Mouse (Mus musculus) neural tube, embryonic 11.5 days (tissue): ENCODE data around the gene Ccn1. TPM values are rescaled to one million over a fixed set of nuclear protein-coding genes. Genes with fewer than 3 reads are reported as not detected.

Experiments used
- ATAC-seq: fragments of 200-750 bp; cut with Nextera tagmentation; 2 replicates; pipeline ENCODE4 v1.8.0; 2017; ENCODE audit warnings: moderate number of reproducible peaks, mild to moderate bottlenecking, moderate TSS enrichment, moderate library complexity; ENCODE audit not compliant: insufficient read depth, low FRiP score, low TSS enrichment
- DNase-seq: peaks from one replicate; pipeline ENCODE4 v3.0.0-alpha.2; 2015; ENCODE audit warnings: low spot score
- H3K27ac ChIP-seq: fragments of 300-500 bp; sonication (generic); 2 replicates; pipeline ENCODE4 v1.5.1; 2014; ENCODE audit warnings: low read depth, mild to moderate bottlenecking, low read length
- H3K27me3 ChIP-seq: fragments of 300-500 bp; sonication (generic); 2 replicates; pipeline ENCODE4 v1.6.1; 2014; ENCODE audit warnings: mild to moderate bottlenecking, low read length, mixed read lengths; ENCODE audit not compliant: control insufficient read depth, insufficient read depth
- H3K36me3 ChIP-seq: fragments of 300-500 bp; sonication (generic); 2 replicates; pipeline ENCODE4 v1.6.1; 2014; ENCODE audit warnings: mild to moderate bottlenecking, low read length, moderate library complexity, mixed read lengths; ENCODE audit not compliant: control insufficient read depth, insufficient read depth
- H3K4me1 ChIP-seq: fragments of 300-500 bp; sonication (generic); 2 replicates; pipeline ENCODE4 v1.6.1; 2014; ENCODE audit warnings: low read length, mixed read lengths; ENCODE audit not compliant: control insufficient read depth, insufficient read depth
- H3K4me2 ChIP-seq: fragments of 300-500 bp; sonication (generic); 2 replicates; pipeline ENCODE4 v1.6.1; 2014; ENCODE audit warnings: low read depth, mild to moderate bottlenecking, moderate library complexity
- H3K4me3 ChIP-seq: fragments of 300-500 bp; sonication (generic); 2 replicates; pipeline ENCODE4 v1.5.1; 2014; ENCODE audit warnings: low read depth, low read length
- H3K9ac ChIP-seq: fragments of 300-500 bp; sonication (generic); 2 replicates; pipeline ENCODE4 v1.6.1; 2014; ENCODE audit warnings: mild to moderate bottlenecking, low read length
- H3K9me3 ChIP-seq: fragments of 300-500 bp; sonication (generic); 2 replicates; pipeline ENCODE4 v1.6.1; 2016; ENCODE audit warnings: low read length; ENCODE audit not compliant: control insufficient read depth
- WGBS: fragments of 180-500 bp; shearing (Covaris S2); extraction: QIAGEN DNeasy Blood & Tissue Kit; methylation state at CpG from one replicate; pipeline ENCODE4 v1.1.7; 2014; 5-methylcytosine and 5-hydroxymethylcytosine counted together
- polyA plus RNA-seq: library from polyadenylated mRNA; unstranded; fragments of >200 nt; fragmentation: Nextera tagmentation; extraction: Ambion mirVana; gene quantifications from 2 replicates; pipeline ENCODE4 v1.2.1, GENCODE M21; 2014

Ccn1 gene
- polyA plus RNA-seq, 1 experiment from 2014 or later = 30.1 TPM

DNA sequence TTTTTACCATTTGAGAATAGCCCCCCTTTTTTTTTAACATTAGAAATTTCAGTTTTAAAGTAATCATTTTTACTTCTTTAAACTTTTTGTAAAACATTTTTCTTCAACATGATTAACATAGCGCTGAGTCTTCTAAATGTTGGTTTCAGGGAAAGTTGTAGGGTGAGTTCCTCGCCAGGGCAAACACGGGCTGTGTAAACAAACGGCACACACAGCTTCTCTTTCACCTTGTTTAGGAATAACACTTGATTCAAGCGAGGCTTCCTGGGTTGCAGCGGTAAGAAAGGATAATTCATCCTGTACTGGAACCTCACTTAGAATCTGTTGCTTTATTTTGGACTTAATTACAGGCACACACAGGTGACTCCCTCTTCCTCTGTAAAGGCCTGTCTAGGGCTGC is 48.4 kb downstream of the Ccn1 start:
- Histone ChIP-seq H3K4me2 (no peak overlapping the region), H3K4me3 (no peak overlapping the region), H3K27me3 (no peaks in the 10 kb centered on the region), H3K4me1 (peaks cover 2% of the 10 kb centered on the region; the same call in 1 of the 2 replicates), H3K9me3 (no peaks in the 10 kb centered on the region), H3K36me3 (peaks cover 4% of the 10 kb centered on the region), H3K27ac (no peak overlapping the region), H3K9ac (no peak overlapping the region)
- ATAC-seq (no peak), DNase-seq (no peak)
- 70% methylated on average over 6 of the region's 6 CpGs for WGBS

DNA sequence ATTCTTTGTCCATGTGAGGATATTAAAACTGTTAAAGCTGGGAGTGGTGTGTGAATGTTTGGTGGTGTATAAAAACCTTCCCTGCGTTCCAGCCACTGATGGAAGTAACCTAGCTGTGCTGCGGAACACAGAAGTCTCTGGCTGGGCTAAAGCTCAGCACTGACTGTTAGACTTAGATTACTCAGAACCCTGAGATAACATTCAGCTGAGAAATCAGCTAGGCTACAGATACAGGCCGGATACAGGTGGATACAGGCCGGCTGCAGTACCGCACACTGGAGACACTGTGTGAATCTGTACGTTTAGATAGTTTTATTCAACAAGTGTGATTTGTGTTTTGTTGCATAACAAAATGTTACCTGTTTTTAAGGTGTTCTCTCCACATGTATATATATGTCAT is 49.0 kb downstream of the Ccn1 start:
- no peak for ATAC-seq
- H3K9ac ChIP-seq = no peak overlapping the region

GRCm38 (mm10) chr3:145599059-145599458 is 50.7 kb downstream of the Ccn1 start:
- Histone ChIP-seq H3K27me3 (no peaks in the 10 kb centered on the region), H3K9me3 (no peaks in the 10 kb centered on the region), H3K27ac (no peak overlapping the region), H3K4me2 (no peak overlapping the region), H3K36me3 (peaks cover 2% of the 10 kb centered on the region), H3K4me3 (no peak overlapping the region), H3K4me1 (peaks cover 2% of the 10 kb centered on the region; the same call in 1 of the 2 replicates), H3K9ac (no peak overlapping the region)
- ATAC-seq (no peak), DNase-seq (no peak)
- WGBS = 94% methylated on average over 7 of the region's 7 CpGs

More for the DNA sequence above, 49.0 kb downstream of the Ccn1 start:
- no peaks in the 10 kb centered on the region for H3K27me3 ChIP-seq
- no peak for DNase-seq
- H3K4me3 ChIP-seq = no peak overlapping the region
- H3K4me2 ChIP-seq = no peak overlapping the region
- no peaks in the 10 kb centered on the region for H3K9me3 ChIP-seq
- peaks cover 2% of the 10 kb centered on the region; the same call in 1 of the 2 replicates for H3K4me1 ChIP-seq
- H3K36me3 ChIP-seq = peaks cover 4% of the 10 kb centered on the region
- H3K27ac ChIP-seq = no peak overlapping the region
- 94% methylated on average over 6 of the region's 6 CpGs for WGBS

Other genes with a start within 250 kb of the Ccn1 start
- 32.8 and 33.4 TPM in 2 replicates for gene Znhit6, start 73.8 kb downstream of the Ccn1 start, polyA plus RNA-seq
- 39.6 and 43.5 TPM in 2 replicates for gene Ddah1, start 108.7 kb upstream of the Ccn1 start, polyA plus RNA-seq